Mouse (Mus musculus) myocyte (in vitro differentiated cells): ENCODE data around the gene Hnrnpab.

ENCODE experiments used
- MYOG ChIP-seq, 3 experiments: IDR thresholded peaks; one replicate each; pipeline ENCODE4 v1.6.1; 2011; ENCODE audit warnings: control low read depth in 2 of 3, low read depth in 2 of 3, mild to moderate bottlenecking in 2 of 3; ENCODE audit not compliant: insufficient read length in 2 of 3, control insufficient read depth in 1 of 3, insufficient read depth in 1 of 3
- POLR2A ChIP-seq: IDR thresholded peaks from one replicate; pipeline ENCODE4 v1.6.1; 2011; ENCODE audit warnings: low read depth, mild to moderate bottlenecking, control low read depth, moderate library complexity; ENCODE audit not compliant: insufficient read length
- TCF12 ChIP-seq: IDR thresholded peaks from one replicate; pipeline ENCODE4 v1.6.1; 2011; ENCODE audit warnings: mild to moderate bottlenecking, control low read depth; ENCODE audit not compliant: poor library complexity, insufficient read depth, severe bottlenecking
- USF1 ChIP-seq: IDR thresholded peaks from one replicate; pipeline ENCODE4 v1.6.1; 2011; ENCODE audit warnings: low read depth, mild to moderate bottlenecking, control low read depth, moderate library complexity

GRCm38 (mm10) chr11:51563276-51563675, 43.4 kb downstream of the Hnrnpab start:
- TF ChIP-seq POLR2A: no peak
- TF ChIP-seq USF1: no peak
- no peak for TF ChIP-seq TCF12
- no peak for TF ChIP-seq MYOG (IDR thresholded peaks at IDR 0.05; ENCODE audit: control insufficient read depth in 1 of 3, insufficient read depth in 1 of 3, insufficient read length in 2 of 3, low read depth in 2 of 3)
